Mouse (Mus musculus) limb, embryonic 13.5 days (tissue): ENCODE data around the gene Chrne. TPM values are rescaled to one million over a fixed set of nuclear protein-coding genes. Genes with fewer than 3 reads are reported as not detected.
"Not testable (repeated sequence)": the region's sequence is repeated elsewhere in the genome, so short reads cannot be mapped to it uniquely, and the experiment has no call there.

Experiments used
- ATAC-seq: fragments of 200-750 bp; cut with Nextera tagmentation; 2 replicates; pipeline ENCODE4 v1.8.0; 2017; ENCODE audit warnings: low read depth, moderate number of reproducible peaks, moderate TSS enrichment; ENCODE audit not compliant: low FRiP score
- H3K27ac ChIP-seq: fragments of 300-500 bp; sonication (generic); 2 replicates; pipeline ENCODE4 v1.5.1; 2015; ENCODE audit warnings: inconsistent platforms, mild to moderate bottlenecking, moderate library complexity
- H3K27me3 ChIP-seq: fragments of 300-500 bp; sonication (generic); 2 replicates; pipeline ENCODE4 v1.6.1; 2015; ENCODE audit warnings: mild to moderate bottlenecking, inconsistent platforms
- H3K36me3 ChIP-seq: fragments of 300-500 bp; sonication (generic); 2 replicates; pipeline ENCODE4 v1.6.1; 2015; ENCODE audit warnings: inconsistent platforms, mild to moderate bottlenecking, moderate library complexity
- H3K4me1 ChIP-seq: fragments of 300-500 bp; sonication (generic); 2 replicates; pipeline ENCODE4 v1.6.1; 2015; ENCODE audit warnings: inconsistent platforms
- H3K4me2 ChIP-seq: fragments of 300-500 bp; sonication (generic); replicated peaks from 2 replicates; pipeline ENCODE4 v1.6.1; 2015; ENCODE audit warnings: inconsistent platforms, mild to moderate bottlenecking, moderate library complexity
- H3K4me3 ChIP-seq: fragments of 300-500 bp; sonication (generic); 2 replicates; pipeline ENCODE4 v1.5.1; 2015; ENCODE audit warnings: moderate library complexity, mild to moderate bottlenecking, inconsistent platforms
- H3K9ac ChIP-seq: fragments of 300-500 bp; sonication (generic); 2 replicates; pipeline ENCODE4 v1.6.1; 2015; ENCODE audit warnings: mild to moderate bottlenecking, inconsistent platforms
- H3K9me3 ChIP-seq: fragments of 300-500 bp; sonication (generic); 2 replicates; pipeline ENCODE4 v1.6.1; 2016; ENCODE audit warnings: inconsistent platforms
- WGBS: fragments of 180-500 bp; shearing (Covaris S2); methylation state at CpG from one replicate; pipeline ENCODE4 v1.1.7; 2015; 5-methylcytosine and 5-hydroxymethylcytosine counted together
- polyA plus RNA-seq: library from polyadenylated mRNA; unstranded; fragments of >200 nt; fragmentation: Nextera tagmentation; extraction: Ambion mirVana; gene quantifications from 2 replicates; pipeline ENCODE4 v1.2.1, GENCODE M21; 2015

The Chrne gene
- polyA plus RNA-seq, 1 experiment from 2014 or later, result not detected

GRCm38 (mm10) chr11:70577201-70577600, 41.8 kb downstream of the Chrne start:
- Histone ChIP-seq H3K36me3 (no peaks in the 10 kb centered on the region), H3K4me3 (no peak overlapping the region), H3K27me3 (no peaks in the 10 kb centered on the region), H3K4me2 (no peak overlapping the region), H3K27ac (no peak overlapping the region; the same call in 1 of the 2 replicates), H3K9ac (no peak overlapping the region), H3K9me3 (no peaks in the 10 kb centered on the region), H3K4me1 (peaks cover 74% of the 10 kb centered on the region)
- 78% methylated on average over 3 of the region's 3 CpGs for WGBS
- no peak for ATAC-seq

GRCm38 (mm10) chr11:70573872-70574271, 45.1 kb downstream of the Chrne start:
- Histone ChIP-seq H3K27me3 (no peaks in the 10 kb centered on the region), H3K9ac (0 out of 2 replicates have a peak overlapping the region, but pooled peaks have one; percentile 31), H3K36me3 (no peaks in the 10 kb centered on the region), H3K9me3 (no peaks in the 10 kb centered on the region), H3K4me1 (peaks cover 57% of the 10 kb centered on the region), H3K4me3 (no peak overlapping the region), H3K4me2 (no peak overlapping the region), H3K27ac (no peak overlapping the region)
- ATAC-seq, result no peak
- WGBS, result 74% methylated on average over 6 of the region's 6 CpGs

DNA sequence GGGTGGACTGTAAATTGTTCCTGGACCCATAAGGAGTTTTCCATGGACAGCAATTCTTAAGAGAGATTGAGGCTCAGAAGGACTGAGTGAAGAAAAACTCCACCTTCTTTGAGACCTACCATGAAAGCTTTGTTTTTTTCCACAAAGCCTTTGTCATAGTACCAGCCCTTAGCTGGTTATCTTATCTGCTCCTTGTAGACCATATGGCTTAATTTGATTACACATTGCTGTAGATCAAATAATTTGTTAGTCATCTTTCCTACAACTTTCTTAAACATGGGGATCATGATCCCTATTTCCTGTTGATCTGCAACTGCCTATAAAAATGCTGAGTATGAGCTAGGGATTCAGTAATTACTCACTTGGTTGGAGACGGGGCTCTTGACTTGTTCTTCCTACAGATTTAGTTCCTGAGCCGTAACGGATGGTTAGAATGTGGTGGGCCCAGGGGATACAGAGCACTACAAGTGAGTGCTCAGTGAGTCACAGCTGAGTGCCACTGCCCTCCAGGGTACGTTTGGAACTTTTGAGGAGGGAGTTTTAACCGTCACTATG, 46.6 kb downstream of the Chrne start:
- Histone ChIP-seq H3K27ac (no peak overlapping the region), H3K36me3 (peaks cover 10% of the 10 kb centered on the region), H3K9ac (no peak overlapping the region), H3K4me3 (no peak overlapping the region), H3K27me3 (no peaks in the 10 kb centered on the region), H3K4me1 (peaks cover 42% of the 10 kb centered on the region), H3K9me3 (no peaks in the 10 kb centered on the region), H3K4me2 (no peak overlapping the region)
- WGBS, result 50% methylated on average over 5 of the region's 5 CpGs
- ATAC-seq, result no peak

- no peaks in the 10 kb centered on the region for H3K27me3 ChIP-seq
- no peak overlapping the region for H3K4me2 ChIP-seq
- no peak overlapping the region for H3K4me3 ChIP-seq
- no peak for ATAC-seq
- no peak overlapping the region for H3K9ac ChIP-seq
- WGBS, result 85% methylated on average over 1 of the region's 1 CpGs
- H3K36me3 ChIP-seq, result peaks cover 15% of the 10 kb centered on the region
- no peak overlapping the region for H3K27ac ChIP-seq
- no peaks in the 10 kb centered on the region for H3K9me3 ChIP-seq
- H3K4me1 ChIP-seq, result peaks cover 39% of the 10 kb centered on the region
These were observed 47.4 kb downstream of the Chrne start for GRCm38 (mm10) chr11:70571641-70572040.

DNA sequence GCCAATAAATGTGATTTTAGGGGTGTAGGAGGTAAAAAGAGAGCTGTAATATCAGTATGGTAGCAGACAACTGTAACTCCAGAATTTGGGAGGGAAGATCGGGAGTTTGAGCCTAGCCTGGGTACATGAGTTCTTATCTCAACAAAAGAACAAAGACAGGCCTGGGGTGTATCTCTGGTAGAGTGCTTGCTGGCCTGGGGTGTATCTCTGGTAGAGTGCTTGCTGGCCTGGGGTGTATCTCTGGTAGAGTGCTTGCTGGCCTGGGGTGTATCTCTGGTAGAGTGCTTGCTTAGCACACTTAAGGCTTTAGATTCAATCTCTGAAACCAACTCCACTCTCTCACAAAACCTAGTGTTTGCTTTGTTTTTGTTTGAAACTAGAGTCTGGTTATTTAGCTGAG, 48.4 kb downstream of the Chrne start:
- not testable (repeated sequence) for H3K27ac ChIP-seq, H3K4me3 ChIP-seq, H3K9ac ChIP-seq, ATAC-seq, H3K4me2 ChIP-seq, H3K9me3 ChIP-seq, H3K27me3 ChIP-seq
- Histone ChIP-seq H3K4me1 (peaks cover 44% of the 10 kb centered on the region), H3K36me3 (peaks cover 16% of the 10 kb centered on the region)
- whole genome bisulfite sequencing, result 95% methylated on average over 1 of the region's 1 CpGs

DNA sequence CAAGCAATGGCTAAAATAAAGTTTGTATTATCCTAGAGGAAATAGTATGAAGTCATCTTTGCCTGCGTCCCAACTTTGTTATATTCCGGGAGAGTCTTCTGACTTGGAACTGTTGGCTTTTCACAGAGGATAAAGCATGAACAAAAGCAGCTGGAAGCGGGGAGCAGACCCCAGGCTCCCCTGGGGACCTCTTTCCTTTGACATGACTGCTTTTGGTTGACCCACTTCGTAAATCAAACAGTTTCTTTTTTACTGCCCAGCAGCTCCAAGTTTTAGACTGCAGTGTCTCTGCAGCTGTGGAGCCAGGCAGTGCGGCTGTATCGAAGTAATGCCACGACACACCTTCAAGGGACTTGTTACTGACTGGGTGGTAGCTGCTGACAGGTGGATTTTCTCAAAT, 52.4 kb downstream of the Chrne start:
- no peak for ATAC-seq
- H3K4me3 ChIP-seq, result peak overlapping the region; percentile 5; the same call in 1 of the 2 replicates
- H3K4me2 ChIP-seq, result peak overlapping the region; percentile 19
- 45% methylated on average over 7 of the region's 7 CpGs for WGBS
- H3K9ac ChIP-seq, result 0 out of 2 replicates have a peak overlapping the region, but pooled peaks have one; percentile 8
- peaks cover 42% of the 10 kb centered on the region for H3K4me1 ChIP-seq
- H3K27ac ChIP-seq, result no peak overlapping the region
- H3K36me3 ChIP-seq, result peaks cover 16% of the 10 kb centered on the region
- no peaks in the 10 kb centered on the region for H3K9me3 ChIP-seq
- H3K27me3 ChIP-seq, result no peaks in the 10 kb centered on the region

Other genes with a start within 250 kb of the Chrne start
- gene Pelp1, start 209.2 kb downstream of the Chrne start, polyA plus RNA-seq, result 40.0 and 41.8 TPM in 2 replicates
- gene Arrb2, start 186.6 kb downstream of the Chrne start, polyA plus RNA-seq, result 22.8 and 24.1 TPM in 2 replicates
- 42.4 and 45.9 TPM in 2 replicates for gene Med11, start 167.3 kb downstream of the Chrne start, polyA plus RNA-seq
- 0.62 and 0.75 TPM in 2 replicates for gene Zmynd15, start 159.8 kb downstream of the Chrne start, polyA plus RNA-seq
- 2.7 and 3.9 TPM in 2 replicates for gene Cxcl16, start 159.2 kb downstream of the Chrne start, polyA plus RNA-seq
- gene Tm4sf5, start 114.0 kb downstream of the Chrne start, polyA plus RNA-seq, result 0.29 and 0.74 TPM in 2 replicates
- gene Vmo1, start 104.6 kb downstream of the Chrne start, polyA plus RNA-seq, result 0.31 and 0.41 TPM in 2 replicates
- 0.43 and 0.92 TPM in 2 replicates for gene Gltpd2, start 100.0 kb downstream of the Chrne start, polyA plus RNA-seq
- 828 and 869 TPM in 2 replicates for gene Psmb6, start 93.8 kb downstream of the Chrne start, polyA plus RNA-seq
- not detected in 2 replicates for gene Gm40193, start 86.3 kb downstream of the Chrne start, polyA plus RNA-seq
- gene Pld2, start 79.2 kb downstream of the Chrne start, polyA plus RNA-seq, result 4.5 and 5.7 TPM in 2 replicates
- 14.1 and 15.5 TPM in 2 replicates for gene Mink1, start 56.3 kb downstream of the Chrne start, polyA plus RNA-seq
- gene 4930544D05Rik, start 3.4 kb downstream of the Chrne start, polyA plus RNA-seq, result not detected in 2 replicates
- 0.18 and 0.22 TPM in 2 replicates for gene Gp1ba, start 19.9 kb upstream of the Chrne start, polyA plus RNA-seq
- 120 and 129 TPM in 2 replicates for gene Rnf167, start 28.0 kb upstream of the Chrne start, polyA plus RNA-seq
- gene Slc25a11, start 28.3 kb upstream of the Chrne start, polyA plus RNA-seq, result 165 and 173 TPM in 2 replicates
- 1,638 and 1,674 TPM in 2 replicates for gene Pfn1, start 35.4 kb upstream of the Chrne start, polyA plus RNA-seq
- gene Eno3, start 38.0 kb upstream of the Chrne start, polyA plus RNA-seq, result 52.3 and 57.1 TPM in 2 replicates
- gene Spag7, start 50.2 kb upstream of the Chrne start, polyA plus RNA-seq, result 159 and 165 TPM in 2 replicates
- 11.8 and 15.1 TPM in 2 replicates for gene Camta2, start 68.9 kb upstream of the Chrne start, polyA plus RNA-seq
- 1.6 and 1.8 TPM in 2 replicates for gene Inca1, start 80.9 kb upstream of the Chrne start, polyA plus RNA-seq
- gene Kif1c, start 81.3 kb upstream of the Chrne start, polyA plus RNA-seq, result 3.4 and 3.6 TPM in 2 replicates
- gene Zfp3, start 145.0 kb upstream of the Chrne start, polyA plus RNA-seq, result 6.8 TPM in 2 replicates
- 0.22 and 0.23 TPM in 2 replicates for gene Scimp, start 193.4 kb upstream of the Chrne start, polyA plus RNA-seq
- gene Rabep1, start 225.6 kb upstream of the Chrne start, polyA plus RNA-seq, result 38.5 and 39.7 TPM in 2 replicates